In the genomic region with DNA sequence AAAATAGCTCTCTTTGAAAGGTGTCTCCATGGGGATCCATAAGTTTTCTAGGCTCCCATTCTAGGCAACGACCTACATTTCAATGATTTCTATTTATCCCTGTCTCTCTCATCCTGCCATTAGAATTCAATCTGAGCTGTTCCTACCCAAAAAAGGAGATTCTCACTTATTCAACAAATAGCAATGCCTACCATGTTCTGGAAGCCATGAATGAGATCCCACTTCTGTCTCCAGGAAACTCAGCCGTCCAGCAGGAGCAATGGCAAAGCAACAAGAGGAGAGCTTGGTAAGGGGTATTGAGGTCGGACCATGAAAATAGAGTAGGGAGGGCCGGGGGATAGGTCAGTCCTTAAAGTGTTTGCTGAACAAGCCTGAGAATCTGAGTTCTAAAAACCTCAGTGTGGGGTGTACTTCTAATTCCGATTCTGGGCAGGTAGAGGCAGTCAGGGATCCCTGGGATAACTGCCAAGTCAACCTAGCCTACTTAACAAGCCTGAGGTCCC, we compare ENCODE assay signal across 25 mouse cellular contexts. TPM values are rescaled to one million over a fixed set of nuclear protein-coding genes. Genes with fewer than 3 reads are reported as not detected.
DNase-seq lines count a peak whose midpoint lies in the region; ATAC-seq and TF ChIP-seq lines count a peak whose summit lies in the region.
"Had no signal": no experiment of that assay in that cellular context is flagged by ENCODE, and none has a peak within 500 bp of the region (broad histone marks: within the 10 kb centered on the region; RNA-seq: fewer than 3 reads in every experiment).

No protein-coding gene starts in this region.

- WGBS in heart, adult 2 months, result 74% methylated on average over 5 of the region's 5 CpGs
- WGBS in hindbrain, postnatal 0 days, result 58% methylated on average over 5 of the region's 5 CpGs
- 78% methylated on average over 5 of the region's 5 CpGs for WGBS in hindbrain, embryonic 13.5 days
- 74% methylated on average over 5 of the region's 5 CpGs for WGBS in midbrain, embryonic 16.5 days
- WGBS in midbrain, embryonic 10.5 days, result 84% methylated on average over 5 of the region's 5 CpGs

- ATAC-seq in hindbrain, postnatal 0 days, result peak; percentile 43; the same call in 1 of the 2 replicates
- no peak for ATAC-seq in hindbrain, embryonic 13.5 days (ENCODE audit: low FRiP score)
- ATAC-seq in midbrain, embryonic 16.5 days, result peak; percentile 46; the same call in 1 of the 2 replicates
- ATAC-seq in frontal cortex, adult (ENCODE audit: low TSS enrichment), result no peak
- ATAC-seq: intestine, embryonic 15.5 days had no signal

- no peak for TF ChIP-seq CTCF in heart, adult 2 months (IDR thresholded peaks at IDR 0.05)
- TF ChIP-seq CTCF in hindbrain, postnatal 0 days (IDR thresholded peaks at IDR 0.05; ENCODE audit: low read depth), result no peak
- no peak for TF ChIP-seq CTCF in cortical plate, adult 2 months (IDR thresholded peaks at IDR 0.05; ENCODE audit: extremely low read depth, insufficient read depth, low read length)

- H3K36me3 ChIP-seq in heart, adult 2 months (ENCODE audit: control insufficient read depth, insufficient read depth, low read length), result peaks cover 87% of the 10 kb centered on the region
- peaks cover 26% of the 10 kb centered on the region for H3K36me3 ChIP-seq in hindbrain, postnatal 0 days (ENCODE audit: insufficient read depth, low read length)
- peaks cover 94% of the 10 kb centered on the region for H3K36me3 ChIP-seq in hindbrain, embryonic 13.5 days
- H3K36me3 ChIP-seq in midbrain, embryonic 16.5 days (ENCODE audit: control insufficient read depth, insufficient read depth, low read length), result peaks cover 30% of the 10 kb centered on the region
- peaks cover 98% of the 10 kb centered on the region for H3K36me3 ChIP-seq in midbrain, embryonic 10.5 days

- H3K79me2 ChIP-seq in heart, adult 2 months (replicated peaks; ENCODE audit: control insufficient read depth, insufficient read depth, low read length), result peaks cover 7% of the 10 kb centered on the region

- H3K4me3 ChIP-seq in heart, adult 2 months, result no peak overlapping the region
- no peak overlapping the region for H3K4me3 ChIP-seq in hindbrain, postnatal 0 days (ENCODE audit: low read length)
- H3K4me3 ChIP-seq in hindbrain, embryonic 13.5 days, result no peak overlapping the region
- H3K4me3 ChIP-seq in midbrain, embryonic 16.5 days (ENCODE audit: low read depth, low read length), result no peak overlapping the region
- H3K4me3 ChIP-seq in midbrain, embryonic 10.5 days, result no peak overlapping the region
- H3K4me3 ChIP-seq in cortical plate, adult 2 months (ENCODE audit: insufficient read depth, low read length), result no peak overlapping the region
- H3K4me3 ChIP-seq: embryonic facial prominence, embryonic 10.5 days; embryonic facial prominence, embryonic 15.5 days; forebrain, embryonic 12.5 days; heart, embryonic 10.5 days; intestine, embryonic 15.5 days had no signal

- H3K4me2 ChIP-seq in hindbrain, postnatal 0 days (ENCODE audit: low read depth, low read length), result no peak overlapping the region
- H3K4me2 ChIP-seq in hindbrain, embryonic 13.5 days, result no peak overlapping the region
- no peak overlapping the region for H3K4me2 ChIP-seq in midbrain, embryonic 16.5 days (ENCODE audit: low read length)
- H3K4me2 ChIP-seq: embryonic facial prominence, embryonic 15.5 days; forebrain, embryonic 12.5 days; intestine, embryonic 15.5 days had no signal

- no peak for DNase-seq in heart, adult 2 months
- DNase-seq in heart, postnatal 25 days (ENCODE audit: low spot score), result no peak
- peak; percentile 59 for DNase-seq in hindbrain, postnatal 0 days (ENCODE audit: low spot score)
- DNase-seq in midbrain, embryonic 10.5 days (ENCODE audit: low spot score), result no peak
- DNase-seq: adrenal gland, postnatal 14 days; cerebellum, postnatal 14 days; kidney, adult 8-10 months; layer of hippocampus, adult 9-11 months; liver; lung, adult 2 months; lung, postnatal 10 days; right cerebral cortex, adult 18-20 months; spleen, adult 18-20 months had no signal

- peaks cover 42% of the 10 kb centered on the region for H3K4me1 ChIP-seq in heart, adult 2 months (ENCODE audit: control insufficient read depth, insufficient read depth, low read length)
- H3K4me1 ChIP-seq in hindbrain, postnatal 0 days (ENCODE audit: insufficient read depth, low read length), result peaks cover 29% of the 10 kb centered on the region
- H3K4me1 ChIP-seq in hindbrain, embryonic 13.5 days (replicated peaks), result peaks cover 97% of the 10 kb centered on the region
- peaks cover 67% of the 10 kb centered on the region for H3K4me1 ChIP-seq in midbrain, embryonic 16.5 days (ENCODE audit: control insufficient read depth, insufficient read depth, low read length)
- peaks cover 21% of the 10 kb centered on the region for H3K4me1 ChIP-seq in midbrain, embryonic 10.5 days
- peaks cover 20% of the 10 kb centered on the region for H3K4me1 ChIP-seq in cortical plate, adult 2 months (ENCODE audit: control insufficient read depth, insufficient read depth, low read length)

- no peaks in the 10 kb centered on the region for H3K27me3 ChIP-seq in heart, adult 2 months (ENCODE audit: control insufficient read depth, insufficient read depth, low read length)
- no peaks in the 10 kb centered on the region for H3K27me3 ChIP-seq in hindbrain, postnatal 0 days (ENCODE audit: insufficient read depth, low read length)
- no peaks in the 10 kb centered on the region for H3K27me3 ChIP-seq in hindbrain, embryonic 13.5 days
- no peaks in the 10 kb centered on the region for H3K27me3 ChIP-seq in midbrain, embryonic 16.5 days (ENCODE audit: control insufficient read depth, insufficient read depth, low read depth, low read length)
- H3K27me3 ChIP-seq in midbrain, embryonic 10.5 days (ENCODE audit: low read depth, poor library complexity, severe bottlenecking), result no peaks in the 10 kb centered on the region
- H3K27me3 ChIP-seq: embryonic facial prominence, embryonic 15.5 days; forebrain, embryonic 12.5 days; intestine, embryonic 15.5 days had no signal

- intact Hi-C loops in heart, adult 2 months (cut with DNase I), result loop anchor here (5.0 kb wide), 1 partner anchor 262 kb away; no protein-coding TSS in a partner anchor
- intact Hi-C loops in heart, postnatal 25 days (cut with DNase I), result loop anchor here (5.0 kb wide), 1 partner anchor 87 kb away; no protein-coding TSS in a partner anchor

- peak overlapping the region; percentile 3; the same call in 1 of the 2 replicates for H3K27ac ChIP-seq in heart, adult 2 months
- peak overlapping the region; percentile 56; the same call in 1 of the 2 replicates for H3K27ac ChIP-seq in hindbrain, postnatal 0 days
- H3K27ac ChIP-seq in hindbrain, embryonic 13.5 days, result no peak overlapping the region
- H3K27ac ChIP-seq in midbrain, embryonic 16.5 days (ENCODE audit: low read length), result no peak overlapping the region; the same call in 1 of the 2 replicates
- no peak overlapping the region for H3K27ac ChIP-seq in midbrain, embryonic 10.5 days (replicated peaks)
- H3K27ac ChIP-seq in cortical plate, adult 2 months (ENCODE audit: insufficient read depth, low read length), result 0 out of 2 replicates have a peak overlapping the region, but pooled peaks have one; percentile 37
- H3K27ac ChIP-seq: embryonic facial prominence, embryonic 10.5 days; embryonic facial prominence, embryonic 15.5 days; forebrain, embryonic 12.5 days; heart, embryonic 10.5 days; intestine, embryonic 15.5 days; kidney, postnatal 0 days; liver, embryonic 14.5 days; macrophage had no signal

- no peaks in the 10 kb centered on the region for H3K9me3 ChIP-seq in hindbrain, postnatal 0 days (ENCODE audit: low read length)
- no peaks in the 10 kb centered on the region for H3K9me3 ChIP-seq in hindbrain, embryonic 13.5 days
- H3K9me3 ChIP-seq in midbrain, embryonic 16.5 days (replicated peaks; ENCODE audit: control insufficient read depth, low read length, poor library complexity, severe bottlenecking), result no peaks in the 10 kb centered on the region
- H3K9me3 ChIP-seq in midbrain, embryonic 10.5 days (replicated peaks), result no peaks in the 10 kb centered on the region
- H3K9me3 ChIP-seq: embryonic facial prominence, embryonic 10.5 days; embryonic facial prominence, embryonic 15.5 days; forebrain, embryonic 12.5 days; heart, embryonic 10.5 days; intestine, embryonic 15.5 days had no signal

- TF ChIP-seq EP300 in heart, adult 2 months (IDR thresholded peaks at IDR 0.05; ENCODE audit: insufficient read depth, low read depth, low read length), result no peak

- TF ChIP-seq POLR2A in heart, adult 2 months (IDR thresholded peaks at IDR 0.05; ENCODE audit: insufficient read depth, low read depth, low read length), result no peak
- TF ChIP-seq POLR2A in cortical plate, adult 2 months (IDR thresholded peaks at IDR 0.05; ENCODE audit: extremely low read depth, insufficient read depth, low read length), result no peak

- no peak overlapping the region for H3K9ac ChIP-seq in heart, adult 2 months (ENCODE audit: low read depth, low read length)
- H3K9ac ChIP-seq in hindbrain, postnatal 0 days (replicated peaks; ENCODE audit: low read length), result no peak overlapping the region
- H3K9ac ChIP-seq in hindbrain, embryonic 13.5 days, result no peak overlapping the region
- H3K9ac ChIP-seq in midbrain, embryonic 16.5 days (ENCODE audit: low read depth, low read length), result no peak overlapping the region
- H3K9ac ChIP-seq: embryonic facial prominence, embryonic 15.5 days; forebrain, embryonic 12.5 days; intestine, embryonic 15.5 days; liver, embryonic 14.5 days had no signal

RNA-seq across cellular contexts. Expression of a gene that starts 12.7 kb away (rescaled TPM):
- total RNA-seq in heart, adult 2 months (2021), result 10 to 100 TPM; 20.4 to 32.7 TPM
- 15.4 and 22.7 TPM in 2 replicates for polyA plus RNA-seq in heart, adult 2 months (2012; rRNA removed)
- total RNA-seq in heart, postnatal 25 days (2021), result 10 to 100 TPM; 39.1 to 41.1 TPM
- total RNA-seq in hindbrain, postnatal 0 days (2014; rRNA removed), result 150 and 164 TPM in 2 replicates
- polyA plus RNA-seq in hindbrain, postnatal 0 days (2015; fragmentation: Nextera tagmentation; extraction: Ambion mirVana), result 92.2 and 95.2 TPM in 2 replicates
- 128 and 135 TPM in 2 replicates for polyA plus RNA-seq in hindbrain, embryonic 13.5 days (2015; fragmentation: Nextera tagmentation; extraction: Ambion mirVana)
- 146 and 148 TPM in 2 replicates for polyA plus RNA-seq in midbrain, embryonic 16.5 days (2015; fragmentation: Nextera tagmentation; extraction: Ambion mirVana)
- polyA plus RNA-seq in midbrain, embryonic 10.5 days (2016; fragmentation: Nextera tagmentation; extraction: Ambion mirVana), result 46.5 and 59.2 TPM in 2 replicates
- 24.6 and 27.4 TPM in 2 replicates for polyA plus RNA-seq in cortical plate, adult 2 months (2012; rRNA removed)

Comparison
In these comparisons a context has a peak if more than half of its experiments do, and no peak if none do; other contexts are left out.
1. H3K27ac ChIP-seq: peak in heart, adult 2 months (single experiment), hindbrain, postnatal 0 days (single experiment) and cortical plate, adult 2 months (single experiment); none in hindbrain, embryonic 13.5 days (single experiment), midbrain, embryonic 16.5 days (single experiment) and midbrain, embryonic 10.5 days (single experiment).
2. ATAC-seq: peak in hindbrain, postnatal 0 days (single experiment) and midbrain, embryonic 16.5 days (single experiment); none in hindbrain, embryonic 13.5 days (single experiment) and frontal cortex, adult (single experiment).